Mouse (Mus musculus): Measurements from ENCODE around the gene Tk1. TPM values are rescaled to one million over a fixed set of nuclear protein-coding genes. Genes with fewer than 3 reads are reported as not detected.
A peak's percentile ranks its signal among the peaks of the same experiment; 100 is the strongest.
"Not testable (repeated sequence)": the region's sequence is repeated elsewhere in the genome, so short reads cannot be mapped to it uniquely, and the experiment has no call there.

The Tk1 gene
- total RNA-seq, 2 experiments from 2014 or later: 1.0 to 1.9 TPM

- Histone ChIP-seq H3K27ac (no peak overlapping the region), H3K4me3 (no peak overlapping the region)
- no peak for TF ChIP-seq CTCF (conservative IDR thresholded peaks at IDR 0.05)
- DNase-seq (ENCODE audit: low spot score in 2 of 2): no peak
Measured at GRCm38 (mm10) chr11:117840910-117841309, 15.0 kb upstream of the Tk1 start.

GRCm38 (mm10) chr11:117839021-117839420 is 13.1 kb upstream of the Tk1 start:
- no peak for TF ChIP-seq CTCF (conservative IDR thresholded peaks at IDR 0.05)
- Histone ChIP-seq H3K4me3 (no peak overlapping the region), H3K27ac (no peak overlapping the region)
- no peak for DNase-seq (ENCODE audit: low spot score in 2 of 2)

DNA sequence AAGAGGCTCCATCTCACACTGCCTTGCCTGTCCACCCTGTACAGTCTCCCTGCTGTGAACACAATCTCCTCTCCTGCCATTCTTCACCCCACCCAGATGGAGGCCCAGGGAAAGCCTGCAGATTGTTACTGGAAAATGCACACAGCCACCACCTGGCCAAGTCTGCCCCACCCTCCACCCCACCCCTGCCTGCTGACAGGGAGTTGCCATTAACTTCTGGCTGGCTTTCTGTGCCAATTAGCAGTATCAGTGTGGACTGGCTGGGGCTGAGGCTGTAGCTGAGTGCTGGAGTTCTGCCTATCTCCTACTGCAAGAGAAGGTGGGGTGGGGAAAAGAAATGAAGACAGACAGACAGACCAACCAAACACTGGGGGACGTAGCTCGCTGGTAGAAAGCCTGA is 12.7 kb upstream of the Tk1 start:
- TF ChIP-seq CTCF (conservative IDR thresholded peaks at IDR 0.05): no peak
- no peak overlapping the region for H3K27ac ChIP-seq
- no peak overlapping the region for H3K4me3 ChIP-seq
- DNase-seq (ENCODE audit: low spot score in 2 of 2): no peak

- Histone ChIP-seq H3K27ac (no peak overlapping the region), H3K4me3 (peak overlapping the region; percentile 24; the same call in 1 of the 2 replicates)
- DNase-seq (ENCODE audit: low spot score in 2 of 2): peak; percentile 45 to 53
- no peak for TF ChIP-seq CTCF (conservative IDR thresholded peaks at IDR 0.05)
Measured at GRCm38 (mm10) chr11:117836306-117836705, 10.4 kb upstream of the Tk1 start.

GRCm38 (mm10) chr11:117834086-117834485 is 8.2 kb upstream of the Tk1 start:
- no peak overlapping the region for H3K27ac ChIP-seq
- no peak overlapping the region for H3K4me3 ChIP-seq
- no peak for DNase-seq (ENCODE audit: low spot score in 2 of 2)
- no peak for TF ChIP-seq CTCF (conservative IDR thresholded peaks at IDR 0.05)

DNA sequence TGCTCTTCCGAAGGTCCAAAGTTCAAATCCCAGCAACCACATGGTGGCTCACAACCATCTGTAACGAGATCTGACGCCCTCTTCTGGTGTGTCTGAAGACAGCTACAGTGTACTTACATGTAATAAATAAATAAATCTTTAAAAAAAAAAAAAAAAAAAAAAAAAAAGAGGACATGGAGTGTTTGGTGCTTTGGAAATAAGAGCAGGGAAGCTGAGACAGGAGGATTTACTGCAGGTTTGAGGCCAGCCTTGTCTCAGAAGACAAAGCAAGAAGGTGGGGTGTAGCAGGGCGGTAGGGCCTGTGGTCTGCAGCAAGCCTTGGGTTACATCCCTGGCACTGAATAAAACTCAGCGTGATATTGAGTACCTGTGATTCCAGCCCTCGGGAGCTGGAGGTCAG is 7.6 kb upstream of the Tk1 start:
- H3K4me3 ChIP-seq; H3K27ac ChIP-seq; DNase-seq (ENCODE audit: low spot score in 2 of 2): not testable (repeated sequence)

- DNase-seq (ENCODE audit: low spot score in 2 of 2): peak; percentile 44 to 69
- no peak overlapping the region for H3K27ac ChIP-seq
- peak; percentile 81 for TF ChIP-seq CTCF (conservative IDR thresholded peaks at IDR 0.05)
- H3K4me3 ChIP-seq: peak overlapping the region; percentile 49
Measured at GRCm38 (mm10) chr11:117832086-117832969, 6.4 kb upstream of the Tk1 start.

DNA sequence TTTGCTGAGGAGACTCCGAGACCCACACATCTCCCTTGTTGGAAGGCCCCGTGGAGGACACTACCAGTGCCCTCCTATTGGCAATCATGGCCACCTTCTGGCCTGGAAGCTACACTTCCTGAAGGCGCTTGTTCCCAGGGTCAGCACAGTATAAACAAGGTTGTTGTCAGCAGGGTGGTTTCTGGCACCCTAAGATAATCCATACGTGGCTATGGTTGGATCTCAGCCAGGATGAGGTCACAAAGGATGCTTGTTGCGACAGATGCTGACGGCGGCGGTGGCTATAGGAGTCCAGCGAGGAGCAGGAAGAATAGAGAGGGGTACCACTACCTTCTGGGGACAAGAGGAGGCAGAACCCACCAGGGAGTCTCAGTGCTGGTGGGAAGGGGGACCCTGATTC is 4.5 kb upstream of the Tk1 start:
- H3K27ac ChIP-seq: no peak overlapping the region
- DNase-seq (ENCODE audit: low spot score in 2 of 2): no peak
- H3K4me3 ChIP-seq: no peak overlapping the region
- TF ChIP-seq CTCF (conservative IDR thresholded peaks at IDR 0.05): no peak

DNA sequence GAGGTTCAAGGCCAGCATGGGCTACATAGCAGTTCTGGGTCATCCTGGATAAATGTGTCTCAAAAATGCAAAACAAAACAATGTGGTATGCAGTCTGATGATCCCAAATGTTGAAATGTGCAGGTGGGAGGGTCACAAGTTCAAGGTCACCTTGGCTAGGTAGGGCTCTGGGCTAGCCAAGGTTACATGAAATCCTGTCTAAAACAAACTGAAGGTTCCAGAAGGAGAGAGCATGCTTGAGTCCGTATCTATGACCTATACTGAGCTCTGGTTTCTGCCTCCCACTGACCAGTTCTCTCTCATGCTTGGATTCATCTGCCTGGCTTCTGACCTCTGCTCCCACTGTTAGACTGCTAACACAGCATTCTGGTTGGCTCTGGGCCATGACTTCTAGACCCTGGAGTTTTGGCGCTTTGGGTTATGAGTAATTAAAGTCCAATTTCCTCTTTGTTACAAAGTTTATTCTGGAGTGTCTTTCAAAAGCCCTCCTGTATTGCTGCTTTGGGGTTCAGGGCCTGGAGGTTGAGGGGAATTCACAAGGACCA is 3.9 kb upstream of the Tk1 start:
- Histone ChIP-seq H3K4me3 (no peak overlapping the region), H3K27ac (peak overlapping the region; percentile 47; the same call in 1 of the 2 replicates)
- no peak for DNase-seq (ENCODE audit: low spot score in 2 of 2)
- no peak for TF ChIP-seq CTCF (conservative IDR thresholded peaks at IDR 0.05)

DNA sequence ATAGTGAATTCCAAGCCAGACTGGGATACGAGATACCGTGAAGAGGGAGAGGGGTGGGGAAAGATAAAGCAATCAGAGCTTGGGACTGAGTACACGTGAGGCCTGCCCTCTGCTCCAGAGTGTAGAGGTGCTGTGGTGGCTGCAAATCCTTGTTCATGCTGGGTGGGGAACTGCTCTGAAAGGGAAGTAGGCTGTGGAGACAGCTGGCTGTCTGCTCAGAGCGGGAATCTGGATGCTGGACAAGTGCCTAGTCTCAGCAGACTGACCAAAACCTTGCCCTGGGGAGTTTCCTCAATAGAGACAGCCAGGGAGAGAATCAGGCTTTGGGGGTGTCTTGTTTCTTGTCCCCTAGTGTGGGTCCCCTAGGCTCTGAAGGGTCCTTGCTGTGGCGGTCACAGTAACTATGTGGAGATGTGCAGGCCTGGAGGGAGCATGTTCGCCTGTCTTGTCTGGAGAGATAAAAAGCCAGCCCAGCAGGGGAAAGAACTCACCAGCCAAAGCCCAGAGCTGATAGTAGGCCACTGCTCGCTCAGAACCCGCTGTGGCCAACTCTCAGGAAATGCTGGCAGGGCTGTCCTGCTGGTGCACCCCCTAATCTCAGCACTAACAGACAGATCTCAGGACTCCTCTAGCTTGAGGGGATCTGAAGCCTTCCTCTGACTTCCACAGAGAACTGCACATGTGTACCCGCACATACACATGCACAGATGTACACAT is 3.2 kb upstream of the Tk1 start:
- Histone ChIP-seq H3K4me3 (no peak overlapping the region), H3K27ac (peak overlapping the region; percentile 47)
- no peak for DNase-seq (ENCODE audit: low spot score in 2 of 2)
- TF ChIP-seq CTCF (conservative IDR thresholded peaks at IDR 0.05): no peak

DNA sequence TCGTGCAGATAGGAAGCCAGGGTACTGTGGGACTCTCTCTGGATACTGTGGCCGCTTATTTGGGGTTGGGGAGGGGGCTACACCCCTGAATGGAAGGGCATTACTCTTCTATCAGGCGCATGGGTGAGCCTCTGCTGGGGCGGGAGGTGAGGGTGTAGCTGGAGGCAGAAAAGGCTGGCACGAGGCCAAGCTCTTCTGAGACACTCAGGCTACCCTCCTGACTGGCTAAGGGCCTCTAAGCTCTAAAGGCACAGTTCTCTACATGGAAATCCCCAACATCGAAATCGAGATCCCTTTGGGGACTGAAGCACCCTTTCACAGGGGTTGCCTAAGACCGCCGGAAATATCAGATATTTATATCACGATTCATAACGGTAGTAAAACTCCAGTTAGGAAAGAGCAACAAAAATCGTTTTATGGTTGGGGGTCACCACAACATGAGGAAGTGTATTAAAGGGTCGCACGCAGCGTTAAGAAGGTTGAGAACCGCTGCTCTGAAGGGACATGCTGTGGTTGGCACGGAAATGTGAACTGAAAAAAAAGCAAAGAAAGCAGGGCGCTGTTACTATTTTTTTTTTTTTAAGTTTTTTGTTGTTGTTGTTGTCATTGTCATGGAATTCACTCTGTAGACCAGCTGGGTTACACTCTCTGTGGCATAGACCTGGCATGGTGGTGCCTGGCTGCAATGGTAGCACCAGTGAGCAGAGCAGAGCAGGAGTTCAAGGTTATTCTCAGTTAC is 2.4 kb upstream of the Tk1 start:
- no peak for TF ChIP-seq CTCF (conservative IDR thresholded peaks at IDR 0.05)
- H3K4me3 ChIP-seq: no peak overlapping the region
- peak overlapping the region; percentile 47 for H3K27ac ChIP-seq
- no peak for DNase-seq (ENCODE audit: low spot score in 2 of 2)

GRCm38 (mm10) chr11:117827386-117827785 is 1.5 kb upstream of the Tk1 start:
- DNase-seq (ENCODE audit: low spot score in 2 of 2): no peak
- H3K4me3 ChIP-seq: no peak overlapping the region
- TF ChIP-seq CTCF (conservative IDR thresholded peaks at IDR 0.05): no peak
- H3K27ac ChIP-seq: no peak overlapping the region

DNA sequence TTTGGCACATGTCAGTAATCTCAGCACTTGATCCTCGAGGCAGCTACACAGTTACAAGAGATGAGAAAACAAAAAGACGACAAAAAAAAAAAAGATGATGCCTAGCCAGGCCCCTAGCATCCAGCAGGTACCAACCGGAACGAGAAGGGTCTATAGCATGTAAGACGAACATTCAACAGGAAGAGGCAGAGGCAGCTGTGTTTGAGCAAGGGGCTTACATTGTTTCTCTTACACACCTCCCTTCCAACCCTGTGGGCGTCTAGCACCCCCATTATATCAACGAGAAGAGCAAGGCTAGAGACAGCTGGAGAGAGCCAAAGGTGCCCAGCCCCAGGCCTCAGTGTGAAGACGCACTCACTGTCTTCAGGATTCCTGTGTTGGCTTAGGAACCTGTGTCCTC is 1.0 kb upstream of the Tk1 start:
- Histone ChIP-seq H3K27ac (no peak overlapping the region), H3K4me3 (no peak overlapping the region)
- TF ChIP-seq CTCF (conservative IDR thresholded peaks at IDR 0.05): no peak
- DNase-seq (ENCODE audit: low spot score in 2 of 2): no peak

Measured in layer of hippocampus, adult 2 months (tissue).